Mouse (Mus musculus): ENCODE measurements at regions not wholly inside any gene's neighbourhood (a gene's known extent, or its start where the extent isn't known, plus 50 kb on each side); places are given as distances from the start of the nearest gene placed in this dataset.

DNA sequence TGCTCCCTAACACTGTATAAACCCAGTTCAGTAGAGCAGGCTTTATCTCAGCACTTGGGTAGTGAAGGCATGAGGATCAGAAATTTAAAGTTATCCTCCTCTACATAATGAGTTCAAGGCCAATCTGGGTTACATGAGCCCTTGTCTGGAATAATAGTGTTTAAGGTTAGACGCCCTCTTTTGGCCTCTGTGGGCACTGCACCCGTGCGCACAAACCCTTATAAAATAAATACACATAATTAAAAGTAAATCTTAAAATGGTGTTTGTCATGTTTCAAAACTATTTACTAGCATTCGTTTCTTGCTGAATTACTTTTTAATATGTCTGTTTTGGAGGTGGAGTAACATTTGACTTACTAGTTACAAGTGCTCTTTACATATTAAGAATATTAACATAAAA lies 271.2 kb downstream of the Cyp26b1 start:
- TF ChIP-seq CTCF (IDR thresholded peaks at IDR 0.05; ENCODE audit: low read depth), result no peak
- TF ChIP-seq EP300 (IDR thresholded peaks at IDR 0.05; ENCODE audit: low read depth), result no peak
